Mouse (Mus musculus) spleen, adult 12 weeks (tissue): ENCODE measurements at regions not wholly inside any gene's neighbourhood (a gene's known extent, or its start where the extent isn't known, plus 50 kb on each side); places are given as distances from the start of the nearest gene placed in this dataset.

Experiments
- DNase-seq: peaks from one replicate; pipeline ENCODE4 v3.0.0; 2022; ENCODE audit warnings: low spot score

- DNase-seq: no peak
These were observed 152.2 kb downstream of the Mtx2 start for GRCm38 (mm10) chr2:74977828-74978227.

DNA sequence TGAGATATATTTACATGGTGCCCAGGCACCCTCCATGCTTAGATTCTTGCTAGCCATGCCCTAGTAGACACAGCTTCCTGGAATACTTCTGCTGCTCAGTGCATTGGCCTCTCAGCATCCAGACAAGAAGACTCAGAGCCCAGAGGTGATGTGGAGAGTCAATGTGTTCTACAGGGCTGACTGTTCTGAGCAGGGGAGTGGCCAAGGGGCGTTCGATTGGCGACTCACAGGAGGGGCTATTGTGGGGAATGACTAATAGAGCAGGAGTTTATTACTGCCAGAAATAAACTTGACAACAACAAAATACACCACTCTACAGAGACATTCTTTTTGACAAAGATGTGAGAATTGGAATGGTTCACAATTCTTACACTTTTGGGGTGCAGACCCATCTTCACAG, 156.3 kb downstream of the Mtx2 start:
- no peak for DNase-seq

- DNase-seq: no peak
These were observed 168.2 kb downstream of the Mtx2 start for GRCm38 (mm10) chr2:74993802-74994201.

DNA sequence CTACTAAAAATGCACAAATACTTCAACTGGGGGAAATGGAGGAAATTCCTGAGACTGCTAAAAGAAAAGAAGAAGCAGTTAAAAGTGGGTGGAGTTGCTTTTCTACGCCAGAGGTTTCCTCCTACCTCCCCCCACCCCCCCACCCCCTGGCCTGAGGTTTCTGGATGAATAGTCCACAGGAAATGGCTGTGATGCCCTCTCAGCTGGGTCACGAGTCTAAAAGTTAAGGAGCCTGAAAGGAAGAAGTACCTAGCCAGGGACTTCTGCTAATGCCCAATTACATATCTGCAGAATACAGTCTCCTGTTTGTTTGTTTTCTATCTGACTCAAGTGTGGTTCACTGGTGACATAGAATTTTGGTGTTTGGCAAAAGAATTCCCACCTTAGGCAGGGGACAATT, 169.4 kb downstream of the Mtx2 start:
- no peak for DNase-seq

GRCm38 (mm10) chr2:74997736-74998135, 172.1 kb downstream of the Mtx2 start:
- DNase-seq: no peak

DNA sequence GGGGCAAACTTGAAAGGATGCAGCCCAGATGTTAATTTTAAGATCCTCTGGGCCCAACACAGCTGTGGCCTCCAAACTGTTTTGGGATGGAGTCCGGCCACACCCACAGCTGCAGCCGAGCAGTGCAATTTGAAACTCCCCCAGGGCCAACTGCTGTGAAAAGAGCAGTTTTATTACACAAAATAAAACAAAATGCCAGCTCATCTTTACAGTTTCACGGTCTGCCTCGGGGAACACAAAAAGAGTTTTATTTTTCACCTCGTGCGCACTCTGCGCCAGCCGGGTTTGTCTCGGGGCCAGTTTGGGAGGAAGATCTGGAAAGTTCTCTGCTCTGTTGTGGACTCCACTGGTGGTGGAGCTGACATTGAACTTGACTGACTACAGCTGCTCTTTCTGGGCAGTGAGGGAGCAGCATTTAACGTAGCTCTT, 174.8 kb downstream of the Mtx2 start:
- no peak for DNase-seq

DNA sequence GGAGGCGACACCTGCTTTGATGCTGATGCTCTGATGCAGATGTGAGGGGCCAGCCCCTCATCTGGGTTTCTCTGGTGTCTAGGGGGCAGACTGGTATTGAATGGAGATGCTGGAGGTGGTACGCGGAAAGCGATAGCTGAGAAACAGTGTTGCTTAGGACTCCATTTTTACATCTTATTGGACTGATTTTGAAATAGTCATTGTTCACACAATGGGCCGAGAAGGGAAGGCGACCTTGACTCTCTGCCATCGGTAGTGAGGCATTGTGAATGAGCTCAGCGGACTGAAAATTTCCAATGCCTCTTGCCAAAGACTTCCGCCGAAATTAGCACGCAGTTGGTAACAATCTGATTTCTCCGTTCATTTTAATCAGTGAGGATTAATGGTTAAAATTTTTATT, 177.0 kb downstream of the Mtx2 start:
- DNase-seq: no peak

DNA sequence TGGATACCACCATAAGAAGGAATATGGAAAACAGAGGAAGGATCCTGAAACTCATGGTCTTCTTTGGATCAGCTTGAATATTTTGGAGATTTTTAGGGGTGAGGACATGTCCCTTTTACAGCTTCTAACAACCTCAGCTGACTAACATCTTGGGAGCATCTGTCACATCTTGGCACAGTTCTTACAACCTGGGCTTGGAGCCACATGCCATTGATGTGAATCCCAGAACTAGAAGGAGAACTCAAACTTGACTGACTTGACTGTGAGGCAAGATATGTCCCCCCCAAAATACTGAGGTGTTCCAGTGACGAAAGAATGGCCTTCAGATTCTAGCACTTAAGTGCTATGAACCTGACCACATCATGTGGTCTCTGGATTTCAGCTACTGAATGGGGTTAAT, 182.5 kb downstream of the Mtx2 start:
- DNase-seq: no peak

- DNase-seq: no peak
These were observed 185.0 kb downstream of the Mtx2 start for GRCm38 (mm10) chr2:75010647-75011046.

GRCm38 (mm10) chr2:75012046-75012445, 186.4 kb downstream of the Mtx2 start:
- DNase-seq: no peak

GRCm38 (mm10) chr2:75014994-75015728, 189.6 kb downstream of the Mtx2 start:
- no peak for DNase-seq

- DNase-seq: no peak
These were observed 193.9 kb downstream of the Mtx2 start for GRCm38 (mm10) chr2:75019459-75019858.

DNA sequence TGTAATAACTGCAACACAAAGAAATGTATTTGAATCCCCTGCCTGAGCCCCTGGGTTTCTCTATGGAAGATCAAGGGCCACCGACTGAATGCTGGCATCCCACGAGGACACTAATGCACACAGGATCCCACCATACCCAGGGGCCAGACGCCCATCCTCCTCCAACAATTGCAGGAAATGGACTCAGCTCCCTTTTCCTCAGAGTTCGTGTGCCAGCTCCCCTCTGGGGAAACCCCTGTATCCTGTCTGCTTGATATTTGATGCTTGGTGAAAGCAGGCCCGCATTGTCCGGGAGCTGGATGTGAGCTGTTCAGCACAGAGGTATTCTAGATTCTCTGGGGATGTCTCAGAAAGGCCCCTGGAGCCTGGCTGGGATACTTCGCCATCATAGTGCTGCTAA, 196.0 kb downstream of the Mtx2 start:
- DNase-seq: no peak

DNA sequence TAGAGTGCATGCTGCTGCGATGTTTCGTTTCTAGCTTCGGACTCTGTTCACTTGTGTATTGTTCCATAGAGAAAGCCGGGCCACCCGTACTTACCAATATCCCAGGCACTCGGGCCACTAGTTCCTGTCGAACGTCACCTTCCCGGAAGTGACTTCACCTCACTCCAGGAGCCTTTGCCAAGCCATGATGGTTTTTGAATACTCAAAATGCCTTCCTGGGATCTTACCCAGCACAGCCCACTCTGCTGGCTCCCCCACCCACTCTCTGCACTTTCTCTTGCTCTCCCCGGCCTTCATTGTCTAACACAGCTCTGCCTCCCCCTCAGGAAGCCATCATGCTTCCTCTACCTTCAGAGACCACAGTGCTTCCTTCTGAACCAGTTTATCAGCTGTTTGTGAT, 202.5 kb downstream of the Mtx2 start:
- DNase-seq: no peak

- DNase-seq: no peak
These were observed 203.6 kb downstream of the Mtx2 start for GRCm38 (mm10) chr2:75029089-75029693.

- no peak for DNase-seq
These were observed 209.1 kb downstream of the Mtx2 start for GRCm38 (mm10) chr2:75034708-75035107.

DNA sequence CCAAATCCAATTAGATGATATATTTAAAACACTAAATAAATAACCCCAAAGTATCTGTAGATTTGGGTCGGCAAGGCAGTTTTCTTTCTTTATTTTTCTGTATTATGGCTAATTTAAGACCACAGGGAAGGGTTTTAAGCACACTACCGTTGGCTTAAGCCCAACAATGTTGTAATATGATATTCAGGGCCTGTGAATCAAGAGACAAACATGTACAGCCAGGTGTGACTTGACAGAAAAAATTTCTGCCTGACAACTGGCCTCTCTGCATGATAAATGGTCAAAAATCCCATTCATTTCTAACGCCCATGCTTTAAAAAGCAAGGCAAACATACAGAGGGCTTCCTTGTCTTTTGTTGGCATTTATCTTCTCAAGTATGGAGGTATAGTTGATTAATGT, 213.5 kb downstream of the Mtx2 start:
- no peak for DNase-seq

DNA sequence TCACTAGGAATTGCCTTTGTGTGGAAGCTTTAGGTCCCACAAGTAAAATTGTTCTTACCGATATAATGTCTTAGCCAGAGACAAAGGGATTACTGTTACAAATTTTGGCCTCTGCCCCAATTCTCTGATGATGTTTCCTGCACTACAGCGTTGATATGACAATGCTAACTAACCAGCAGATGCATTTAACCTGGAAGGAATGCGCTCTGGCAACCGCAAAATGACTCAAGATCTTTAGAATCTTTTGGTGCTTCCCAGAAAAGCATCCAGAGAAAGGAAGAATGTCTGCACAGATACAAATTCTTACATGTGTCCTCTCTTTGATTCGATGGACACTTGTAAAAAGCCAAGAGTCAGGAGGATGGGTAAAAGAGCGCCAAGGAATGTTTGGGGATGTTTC, 221.3 kb downstream of the Mtx2 start:
- DNase-seq: no peak

GRCm38 (mm10) chr2:75048071-75048470, 222.5 kb downstream of the Mtx2 start:
- DNase-seq: no peak

GRCm38 (mm10) chr2:75054474-75055186, 229.0 kb downstream of the Mtx2 start:
- no peak for DNase-seq

- DNase-seq: no peak
These were observed 229.6 kb downstream of the Mtx2 start for GRCm38 (mm10) chr2:75055187-75055543.

DNA sequence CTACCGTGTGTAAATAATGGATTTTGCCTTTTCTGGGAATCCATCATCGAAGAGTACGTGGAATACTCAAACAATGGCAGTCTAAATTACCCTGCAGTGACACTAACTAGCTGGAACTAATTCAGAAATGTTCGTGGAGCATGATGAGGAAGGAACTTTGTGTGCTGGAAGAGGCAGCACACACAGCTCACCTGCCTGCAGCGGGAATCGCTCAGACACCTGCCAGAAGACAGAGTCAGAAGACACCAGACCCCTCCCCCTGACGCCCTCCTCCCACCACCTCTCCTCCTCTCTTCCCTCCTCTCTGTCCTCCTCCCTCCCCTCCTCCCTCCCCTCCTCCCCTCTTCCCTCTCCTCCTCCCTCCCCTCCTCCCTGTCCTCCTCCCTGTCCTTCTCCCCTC, 235.4 kb downstream of the Mtx2 start:
- no peak for DNase-seq

- no peak for DNase-seq
These were observed 236.0 kb downstream of the Mtx2 start for GRCm38 (mm10) chr2:75061456-75062188.
